Comparison of ENCODE assay signal across 9 mouse cellular contexts in the genomic region with DNA sequence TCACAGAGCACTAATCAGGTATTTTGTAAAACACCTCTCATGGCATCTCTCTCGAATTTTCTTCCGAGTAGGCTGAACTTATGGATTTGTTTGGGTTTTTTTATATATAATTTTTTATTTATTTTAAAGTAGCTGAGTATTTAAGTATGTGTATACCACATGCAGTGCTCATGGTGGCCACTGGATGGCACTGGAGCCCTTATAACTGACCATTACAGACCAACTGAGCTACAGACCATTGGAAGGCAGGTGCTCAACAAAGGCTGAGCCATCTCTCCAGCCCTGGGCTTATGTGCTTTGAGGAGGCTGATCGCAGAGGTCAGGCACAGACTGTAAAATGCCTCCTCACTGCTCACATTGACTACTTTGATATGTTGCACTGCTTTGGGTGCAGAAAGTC. TPM values are rescaled to one million over a fixed set of nuclear protein-coding genes. Genes with fewer than 3 reads are reported as not detected.
DNase-seq lines count a peak whose midpoint lies in the region; ATAC-seq and TF ChIP-seq lines count a peak whose summit lies in the region.
"Had no signal": no experiment of that assay in that cellular context is flagged by ENCODE, and none has a peak within 500 bp of the region (broad histone marks: within the 10 kb centered on the region; RNA-seq: fewer than 3 reads in every experiment).

No protein-coding gene starts in this region.

- H3K9me3 ChIP-seq in forebrain, embryonic 10.5 days, result no peaks in the 10 kb centered on the region; the same call in 1 of the 2 replicates
- H3K9me3 ChIP-seq in forebrain, embryonic 15.5 days, result no peaks in the 10 kb centered on the region
- H3K9me3 ChIP-seq: neural tube, embryonic 13.5 days had no signal

- ATAC-seq in forebrain, embryonic 15.5 days (replicated peaks), result no peak

- H3K27me3 ChIP-seq in forebrain, embryonic 10.5 days (ENCODE audit: poor library complexity, severe bottlenecking), result no peaks in the 10 kb centered on the region
- H3K27me3 ChIP-seq in forebrain, embryonic 15.5 days, result no peaks in the 10 kb centered on the region
- H3K27me3 ChIP-seq in heart, adult 2 months (ENCODE audit: control insufficient read depth, insufficient read depth, low read length), result no peaks in the 10 kb centered on the region
- no peaks in the 10 kb centered on the region for H3K27me3 ChIP-seq in small intestine, adult 2 months (ENCODE audit: control insufficient read depth, insufficient read depth, low read length)
- H3K27me3 ChIP-seq: neural tube, embryonic 13.5 days had no signal

- TF ChIP-seq CTCF in heart, adult 2 months (IDR thresholded peaks at IDR 0.05), result peak; percentile 87
- peak; percentile 62; the same call in 1 of the 2 replicates for TF ChIP-seq CTCF in small intestine, adult 2 months (IDR thresholded peaks at IDR 0.05; ENCODE audit: extremely low read depth, insufficient read length, insufficient replicate concordance, low read depth, low read length)

- H3K36me3 ChIP-seq in forebrain, embryonic 10.5 days (replicated peaks), result no peaks in the 10 kb centered on the region
- H3K36me3 ChIP-seq in forebrain, embryonic 15.5 days, result no peaks in the 10 kb centered on the region
- no peaks in the 10 kb centered on the region for H3K36me3 ChIP-seq in heart, adult 2 months (ENCODE audit: control insufficient read depth, insufficient read depth, low read length)
- H3K36me3 ChIP-seq in small intestine, adult 2 months (ENCODE audit: control insufficient read depth, insufficient read depth, low read length), result no peaks in the 10 kb centered on the region
- H3K36me3 ChIP-seq: neural tube, embryonic 13.5 days had no signal

- 69% methylated on average over 3 of the region's 3 CpGs for WGBS in forebrain, embryonic 10.5 days
- WGBS in forebrain, embryonic 15.5 days, result 59% methylated on average over 3 of the region's 3 CpGs
- WGBS in heart, adult 2 months, result 44% methylated on average over 3 of the region's 3 CpGs
- WGBS in small intestine, adult 2 months, result 40% methylated on average over 3 of the region's 3 CpGs

- H3K9ac ChIP-seq in forebrain, embryonic 15.5 days (replicated peaks), result no peak overlapping the region
- no peak overlapping the region for H3K9ac ChIP-seq in heart, adult 2 months (ENCODE audit: low read depth, low read length)
- H3K9ac ChIP-seq: neural tube, embryonic 13.5 days had no signal

- DNase-seq in forebrain, embryonic 10.5 days (ENCODE audit: extremely low spot score, low spot score), result peak; percentile 56
- DNase-seq in T-cell, adult 2 months (ENCODE audit: low spot score), result peak; percentile 61
- DNase-seq in cerebellum, postnatal 36 days, result peak; percentile 57 to 60
- peak; percentile 66 to 77 for DNase-seq in heart, adult 2 months
- DNase-seq in layer of hippocampus, adult 18-20 months (ENCODE audit: low spot score in 2 of 2), result peak; percentile 39 to 84
- peak; percentile 84 for DNase-seq in lung, postnatal 10 days

- no peak overlapping the region for H3K4me3 ChIP-seq in forebrain, embryonic 10.5 days
- H3K4me3 ChIP-seq in forebrain, embryonic 15.5 days, result no peak overlapping the region
- H3K4me3 ChIP-seq in heart, adult 2 months, result no peak overlapping the region
- no peak overlapping the region for H3K4me3 ChIP-seq in small intestine, adult 2 months (ENCODE audit: low read depth, low read length)
- H3K4me3 ChIP-seq: neural tube, embryonic 13.5 days had no signal

- peaks cover 21% of the 10 kb centered on the region for H3K4me1 ChIP-seq in forebrain, embryonic 10.5 days
- H3K4me1 ChIP-seq in forebrain, embryonic 15.5 days, result no peaks in the 10 kb centered on the region
- peaks cover 2% of the 10 kb centered on the region; the same call in 1 of the 2 replicates for H3K4me1 ChIP-seq in heart, adult 2 months (ENCODE audit: control insufficient read depth, insufficient read depth, low read length)
- peaks cover 11% of the 10 kb centered on the region for H3K4me1 ChIP-seq in small intestine, adult 2 months (ENCODE audit: control insufficient read depth, insufficient read depth, insufficient read length, low read length)
- H3K4me1 ChIP-seq: neural tube, embryonic 13.5 days had no signal

- H3K79me2 ChIP-seq in heart, adult 2 months (replicated peaks; ENCODE audit: control insufficient read depth, insufficient read depth, low read length), result no peaks in the 10 kb centered on the region

- H3K27ac ChIP-seq in forebrain, embryonic 10.5 days, result no peak overlapping the region
- no peak overlapping the region for H3K27ac ChIP-seq in forebrain, embryonic 15.5 days (replicated peaks)
- H3K27ac ChIP-seq in heart, adult 2 months, result no peak overlapping the region
- H3K27ac ChIP-seq in small intestine, adult 2 months (ENCODE audit: insufficient read depth, low read depth, low read length), result no peak overlapping the region
- H3K27ac ChIP-seq: neural tube, embryonic 13.5 days had no signal

- intact Hi-C loops in heart, adult 2 months (cut with DNase I), result loop anchor here (2.0 to 10.0 kb wide), 2 partner anchors 192 to 626 kb away; a partner anchor contains a TSS

- H3K4me2 ChIP-seq in forebrain, embryonic 15.5 days (replicated peaks), result no peak overlapping the region
- H3K4me2 ChIP-seq: neural tube, embryonic 13.5 days had no signal

- TF ChIP-seq EP300 in heart, adult 2 months (IDR thresholded peaks at IDR 0.05; ENCODE audit: insufficient read depth, low read depth, low read length), result peak; percentile 64; the same call in 1 of the 2 replicates

- TF ChIP-seq POLR2A in heart, adult 2 months (IDR thresholded peaks at IDR 0.05; ENCODE audit: insufficient read depth, low read depth, low read length), result no peak
- TF ChIP-seq POLR2A in small intestine, adult 2 months (IDR thresholded peaks at IDR 0.05; ENCODE audit: low read depth, low read length), result no peak

RNA-seq across cellular contexts. Expression of a gene that starts 22.8 kb away (rescaled TPM):
- polyA plus RNA-seq in forebrain, embryonic 10.5 days (2016; fragmentation: Nextera tagmentation; extraction: Ambion mirVana), result 7.7 and 8.2 TPM in 2 replicates
- polyA plus RNA-seq in forebrain, embryonic 15.5 days (2015; fragmentation: Nextera tagmentation; extraction: Ambion mirVana), result 1.1 and 1.4 TPM in 2 replicates
- 1 to 10 TPM; 1.5 to 1.9 TPM for total RNA-seq in heart, adult 2 months (2021)
- 2.6 and 3.0 TPM in 2 replicates for polyA plus RNA-seq in heart, adult 2 months (2012; rRNA removed)
- total RNA-seq in layer of hippocampus, adult 18-20 months (2021), result 10 to 100 TPM; 15.6 to 16.9 TPM
- polyA plus RNA-seq in small intestine, adult 2 months (2012; rRNA removed), result 0.76 and 1.3 TPM in 2 replicates
